Mouse (Mus musculus): ENCODE data around the gene Ptprs.
A peak's percentile ranks its signal among the peaks of the same experiment; 100 is the strongest.

Ptprs gene

DNA sequence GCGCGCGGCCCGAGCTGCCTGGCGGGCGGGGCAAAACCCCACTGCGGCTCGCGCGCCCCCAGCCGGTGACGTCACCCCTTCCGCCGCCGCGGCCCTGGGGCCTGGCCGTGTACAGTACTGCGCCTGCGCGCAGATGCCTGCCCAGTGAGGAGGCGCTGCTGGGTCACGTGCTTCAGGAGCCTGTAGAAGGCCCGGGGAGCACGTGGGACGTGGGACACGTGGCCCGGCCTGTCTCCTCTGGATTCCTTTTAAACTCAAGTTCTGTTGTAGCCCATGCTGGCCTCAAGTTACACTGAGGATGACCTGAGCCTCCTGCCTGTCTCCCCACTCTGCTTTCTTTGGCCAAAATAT, at the start of gene Ptprs:
TSS of gene Ptprs (minus strand) at position 82 of the 351 bp plus-strand sequence.
- Histone ChIP-seq H3K36me3 (ENCODE audit: insufficient read depth, low read length) (no peaks in the 10 kb centered on the region), H3K4me3 (replicated peaks; ENCODE audit: low read length) (peak within 1 kb of the TSS; percentile 86), H3K4me1 (replicated peaks; ENCODE audit: low read depth, low read length) (peaks cover 91% of the 10 kb centered on the region), H3K9me3 (ENCODE audit: low read length) (no peaks in the 10 kb centered on the region), H3K27me3 (ENCODE audit: insufficient read depth, low read length) (peaks cover 74% of the 10 kb centered on the region)
- TF ChIP-seq CTCF (conservative IDR thresholded peaks at IDR 0.05; ENCODE audit: low read length): no peak
- no peak for TF ChIP-seq NANOG (IDR thresholded peaks at IDR 0.05; ENCODE audit: borderline replicate concordance, low read length)
- no peak for TF ChIP-seq POU5F1 (IDR thresholded peaks at IDR 0.05; ENCODE audit: borderline replicate concordance, low read length)

- Histone ChIP-seq H3K9me3 (ENCODE audit: low read length) (no peaks in the 10 kb centered on the region), H3K4me1 (replicated peaks; ENCODE audit: low read depth, low read length) (no peaks in the 10 kb centered on the region), H3K4me3 (replicated peaks; ENCODE audit: low read length) (no peak overlapping the region), H3K27me3 (ENCODE audit: insufficient read depth, low read length) (peaks cover 24% of the 10 kb centered on the region), H3K36me3 (ENCODE audit: insufficient read depth, low read length) (no peaks in the 10 kb centered on the region)
- no peak for TF ChIP-seq CTCF (conservative IDR thresholded peaks at IDR 0.05; ENCODE audit: low read length)
- TF ChIP-seq NANOG (IDR thresholded peaks at IDR 0.05; ENCODE audit: borderline replicate concordance, low read length): no peak
- no peak for TF ChIP-seq POU5F1 (IDR thresholded peaks at IDR 0.05; ENCODE audit: borderline replicate concordance, low read length)
Measured at GRCm38 (mm10) chr17:56524943-56525342, 48.7 kb upstream of the Ptprs start.

DNA sequence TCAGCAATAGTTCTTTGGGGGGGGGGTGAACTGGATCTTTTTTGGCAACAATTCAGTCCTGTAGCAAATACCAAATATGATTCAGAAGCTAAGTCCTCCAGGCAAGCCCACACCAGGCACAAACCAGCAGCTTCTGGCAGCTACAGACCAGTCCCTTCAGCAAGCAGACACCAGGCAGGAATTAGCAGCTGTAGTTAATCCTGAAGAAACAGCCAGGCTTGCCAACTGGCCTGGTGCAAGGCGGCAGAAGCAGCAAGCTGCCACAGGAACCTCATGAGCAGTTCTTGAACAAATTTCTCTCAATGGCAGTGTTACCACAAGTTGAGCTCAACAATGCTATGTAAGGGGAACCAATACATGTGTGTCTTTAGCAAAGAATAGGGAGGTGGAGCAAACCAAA, 46.5 kb upstream of the Ptprs start:
- no peaks in the 10 kb centered on the region for H3K36me3 ChIP-seq (ENCODE audit: insufficient read depth, low read length)
- H3K9me3 ChIP-seq (ENCODE audit: low read length): no peaks in the 10 kb centered on the region
- no peak for TF ChIP-seq NANOG (IDR thresholded peaks at IDR 0.05; ENCODE audit: borderline replicate concordance, low read length)
- no peak for TF ChIP-seq CTCF (conservative IDR thresholded peaks at IDR 0.05; ENCODE audit: low read length)
- no peak for TF ChIP-seq POU5F1 (IDR thresholded peaks at IDR 0.05; ENCODE audit: borderline replicate concordance, low read length)
- H3K4me1 ChIP-seq (replicated peaks; ENCODE audit: low read depth, low read length): no peaks in the 10 kb centered on the region
- H3K27me3 ChIP-seq (ENCODE audit: insufficient read depth, low read length): peaks cover 36% of the 10 kb centered on the region
- no peak overlapping the region for H3K4me3 ChIP-seq (replicated peaks; ENCODE audit: low read length)

- Histone ChIP-seq H3K36me3 (ENCODE audit: insufficient read depth, low read length) (no peaks in the 10 kb centered on the region), H3K27me3 (ENCODE audit: insufficient read depth, low read length) (peaks cover 74% of the 10 kb centered on the region), H3K9me3 (ENCODE audit: low read length) (no peaks in the 10 kb centered on the region), H3K4me3 (replicated peaks; ENCODE audit: low read length) (peak overlapping the region; percentile 59), H3K4me1 (replicated peaks; ENCODE audit: low read depth, low read length) (peaks cover 36% of the 10 kb centered on the region)
- TF ChIP-seq CTCF (conservative IDR thresholded peaks at IDR 0.05; ENCODE audit: low read length) (no peak), POU5F1 (IDR thresholded peaks at IDR 0.05; ENCODE audit: borderline replicate concordance, low read length) (no peak), NANOG (IDR thresholded peaks at IDR 0.05; ENCODE audit: borderline replicate concordance, low read length) (no peak)
Measured at GRCm38 (mm10) chr17:56515690-56516410, 39.6 kb upstream of the Ptprs start.

DNA sequence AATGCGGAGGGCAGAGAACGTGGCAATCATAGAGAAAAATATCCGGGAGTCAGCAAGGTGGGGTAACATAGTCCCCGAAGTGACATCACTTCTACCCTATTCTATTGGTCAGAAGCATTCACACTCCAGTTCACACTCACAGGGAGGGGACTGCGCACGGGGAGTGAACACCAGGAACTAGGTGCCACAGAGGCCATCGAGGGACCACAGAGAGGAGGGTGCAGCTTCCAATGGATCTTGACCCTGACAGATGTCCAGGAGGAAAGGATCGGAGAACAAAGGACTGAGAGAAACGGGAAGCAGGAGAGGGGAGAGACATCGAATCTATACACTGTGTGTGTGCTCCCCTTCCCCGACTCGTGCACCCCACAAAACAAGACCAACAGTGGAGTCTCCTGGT, 38.6 kb upstream of the Ptprs start:
- Histone ChIP-seq H3K36me3 (ENCODE audit: insufficient read depth, low read length) (no peaks in the 10 kb centered on the region), H3K4me1 (replicated peaks; ENCODE audit: low read depth, low read length) (peaks cover 45% of the 10 kb centered on the region), H3K27me3 (ENCODE audit: insufficient read depth, low read length) (peaks cover 80% of the 10 kb centered on the region), H3K9me3 (ENCODE audit: low read length) (no peaks in the 10 kb centered on the region), H3K4me3 (replicated peaks; ENCODE audit: low read length) (peak overlapping the region; percentile 59; the same call in 1 of the 2 replicates)
- TF ChIP-seq NANOG (IDR thresholded peaks at IDR 0.05; ENCODE audit: borderline replicate concordance, low read length) (no peak), CTCF (conservative IDR thresholded peaks at IDR 0.05; ENCODE audit: low read length) (no peak), POU5F1 (IDR thresholded peaks at IDR 0.05; ENCODE audit: borderline replicate concordance, low read length) (no peak)

DNA sequence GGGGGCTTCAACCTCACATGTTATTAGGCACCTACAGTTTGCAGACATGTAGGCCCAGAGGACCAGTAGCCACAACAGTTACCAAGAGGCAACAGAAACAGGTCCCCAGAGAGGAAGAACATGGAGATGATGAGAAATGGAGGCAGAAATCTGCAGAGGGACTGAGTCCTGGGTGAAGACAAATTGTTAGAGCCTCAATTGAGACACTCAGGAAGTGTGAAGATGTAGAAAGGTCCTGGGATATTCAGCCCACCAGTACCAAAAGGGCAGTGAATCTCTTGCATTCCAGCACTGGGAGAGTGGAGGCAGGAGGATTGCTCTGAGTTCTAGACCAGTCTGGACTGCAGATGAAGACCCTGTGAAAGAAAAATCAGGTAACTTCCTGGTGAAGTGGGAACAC, 38.0 kb upstream of the Ptprs start:
- no peak overlapping the region for H3K4me3 ChIP-seq (replicated peaks; ENCODE audit: low read length)
- no peaks in the 10 kb centered on the region for H3K9me3 ChIP-seq (ENCODE audit: low read length)
- no peaks in the 10 kb centered on the region for H3K36me3 ChIP-seq (ENCODE audit: insufficient read depth, low read length)
- TF ChIP-seq CTCF (conservative IDR thresholded peaks at IDR 0.05; ENCODE audit: low read length): no peak
- no peak for TF ChIP-seq NANOG (IDR thresholded peaks at IDR 0.05; ENCODE audit: borderline replicate concordance, low read length)
- no peak for TF ChIP-seq POU5F1 (IDR thresholded peaks at IDR 0.05; ENCODE audit: borderline replicate concordance, low read length)
- H3K27me3 ChIP-seq (ENCODE audit: insufficient read depth, low read length): peaks cover 80% of the 10 kb centered on the region
- H3K4me1 ChIP-seq (replicated peaks; ENCODE audit: low read depth, low read length): peaks cover 49% of the 10 kb centered on the region

GRCm38 (mm10) chr17:56512310-56512709, 36.0 kb upstream of the Ptprs start, which contains the start of gene Znrf4:
TSS of gene Znrf4 (minus strand) at chr17:56512431.
- no peaks in the 10 kb centered on the region for H3K36me3 ChIP-seq (ENCODE audit: insufficient read depth, low read length)
- peaks cover 63% of the 10 kb centered on the region for H3K4me1 ChIP-seq (replicated peaks; ENCODE audit: low read depth, low read length)
- no peaks in the 10 kb centered on the region for H3K9me3 ChIP-seq (ENCODE audit: low read length)
- H3K27me3 ChIP-seq (ENCODE audit: insufficient read depth, low read length): peaks cover 72% of the 10 kb centered on the region
- H3K4me3 ChIP-seq (replicated peaks; ENCODE audit: low read length): peak within 1 kb of the TSS; percentile 75
- no peak for TF ChIP-seq NANOG (IDR thresholded peaks at IDR 0.05; ENCODE audit: borderline replicate concordance, low read length)
- no peak for TF ChIP-seq CTCF (conservative IDR thresholded peaks at IDR 0.05; ENCODE audit: low read length)
- no peak for TF ChIP-seq POU5F1 (IDR thresholded peaks at IDR 0.05; ENCODE audit: borderline replicate concordance, low read length)

GRCm38 (mm10) chr17:56511707-56512090, 35.4 kb upstream of the Ptprs start:
- Histone ChIP-seq H3K4me3 (replicated peaks; ENCODE audit: low read length) (peak overlapping the region; percentile 75), H3K27me3 (ENCODE audit: insufficient read depth, low read length) (peaks cover 67% of the 10 kb centered on the region), H3K36me3 (ENCODE audit: insufficient read depth, low read length) (no peaks in the 10 kb centered on the region), H3K4me1 (replicated peaks; ENCODE audit: low read depth, low read length) (peaks cover 70% of the 10 kb centered on the region), H3K9me3 (ENCODE audit: low read length) (no peaks in the 10 kb centered on the region)
- TF ChIP-seq CTCF (conservative IDR thresholded peaks at IDR 0.05; ENCODE audit: low read length) (no peak), NANOG (IDR thresholded peaks at IDR 0.05; ENCODE audit: borderline replicate concordance, low read length) (no peak), POU5F1 (IDR thresholded peaks at IDR 0.05; ENCODE audit: borderline replicate concordance, low read length) (no peak)
